Mouse (Mus musculus): ENCODE measurements at regions not wholly inside any gene's neighbourhood (a gene's known extent, or its start where the extent isn't known, plus 50 kb on each side); places are given as distances from the start of the nearest gene placed in this dataset.

DNA sequence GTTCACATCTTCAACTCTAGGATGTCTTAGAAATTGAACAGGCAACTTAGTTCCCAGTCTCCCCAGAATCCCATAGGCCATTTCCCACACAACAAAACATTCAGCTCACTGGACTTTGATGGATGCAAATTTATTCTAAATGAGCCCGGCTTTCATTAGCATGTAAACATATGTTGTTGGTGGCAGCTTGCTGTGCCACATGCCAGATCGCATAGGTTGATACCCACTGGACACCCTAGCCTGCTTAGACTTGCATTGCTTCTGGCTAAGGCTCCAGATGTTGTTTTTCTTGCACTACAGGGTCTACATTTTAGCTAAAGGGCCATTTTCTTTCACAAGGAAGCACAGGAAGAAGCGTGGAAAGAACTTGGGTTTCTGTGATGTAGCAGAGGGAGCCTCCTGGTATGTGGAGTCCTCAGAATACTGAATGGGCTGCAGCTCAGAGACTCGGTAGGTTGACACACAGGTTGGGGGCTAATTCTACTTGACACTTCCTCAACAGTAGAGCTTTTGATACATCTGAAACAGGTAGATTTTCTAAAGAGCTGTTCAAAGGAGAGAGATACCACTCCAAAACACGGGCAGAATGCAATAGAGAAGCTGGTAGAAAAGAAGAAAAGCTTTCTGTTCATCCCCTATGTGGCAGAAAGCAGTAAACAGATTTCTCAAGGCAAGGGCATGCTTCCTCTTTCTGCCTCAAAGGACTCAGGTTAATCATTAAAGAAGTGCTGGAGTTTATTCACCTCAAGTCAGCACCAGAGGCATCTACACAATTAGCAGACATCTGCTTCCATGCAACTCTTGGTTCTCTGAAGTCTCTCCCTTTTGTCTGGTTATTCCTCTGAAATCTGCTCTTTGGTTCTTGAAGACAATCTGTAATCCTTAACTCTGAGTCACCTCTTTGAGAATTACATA, 153.9 kb upstream of the Pfkp start:
- TF ChIP-seq POLR2A (IDR thresholded peaks at IDR 0.05; ENCODE audit: low read depth, low read length): no peak
- TF ChIP-seq CTCF (IDR thresholded peaks at IDR 0.05; ENCODE audit: extremely low read depth, insufficient read length, insufficient replicate concordance, low read depth, low read length): no peak
